Mouse (Mus musculus) kidney, embryonic 14.5 days (tissue): ENCODE data around the gene Tbc1d12. TPM values are rescaled to one million over a fixed set of nuclear protein-coding genes. Genes with fewer than 3 reads are reported as not detected.

Experiments used
- ATAC-seq: fragments of 200-750 bp; cut with Nextera tagmentation; 2 replicates; pipeline ENCODE4 v1.8.0; 2017; ENCODE audit warnings: moderate number of reproducible peaks, mild to moderate bottlenecking, moderate TSS enrichment, moderate library complexity; ENCODE audit not compliant: low FRiP score, low TSS enrichment
- H3K27ac ChIP-seq: fragments of 300-500 bp; sonication (generic); 2 replicates; pipeline ENCODE4 v1.5.1; 2014; ENCODE audit warnings: low read depth, mild to moderate bottlenecking, low read length, moderate library complexity, mixed read lengths
- H3K27me3 ChIP-seq: fragments of 300-500 bp; sonication (generic); 2 replicates; pipeline ENCODE4 v1.6.1; 2014; ENCODE audit warnings: mild to moderate bottlenecking, low read length; ENCODE audit not compliant: control insufficient read depth, insufficient read depth
- H3K36me3 ChIP-seq: fragments of 300-500 bp; sonication (generic); 2 replicates; pipeline ENCODE4 v1.6.1; 2014; ENCODE audit warnings: low read length, mixed read lengths; ENCODE audit not compliant: control insufficient read depth, insufficient read depth
- H3K4me1 ChIP-seq: fragments of 300-500 bp; sonication (generic); 2 replicates; pipeline ENCODE4 v1.6.1; 2014; ENCODE audit warnings: low read length, mixed read lengths; ENCODE audit not compliant: control insufficient read depth, insufficient read depth
- H3K4me2 ChIP-seq: fragments of 300-500 bp; sonication (generic); replicated peaks from 2 replicates; pipeline ENCODE4 v1.6.1; 2014; ENCODE audit warnings: low read depth, mild to moderate bottlenecking, low read length
- H3K4me3 ChIP-seq: fragments of 300-500 bp; sonication (generic); 2 replicates; pipeline ENCODE4 v1.5.1; 2014; ENCODE audit warnings: mild to moderate bottlenecking, low read length
- H3K9ac ChIP-seq: fragments of 300-500 bp; sonication (generic); 2 replicates; pipeline ENCODE4 v1.6.1; 2014; ENCODE audit warnings: low read depth, mild to moderate bottlenecking, low read length, moderate library complexity
- H3K9me3 ChIP-seq: fragments of 300-500 bp; sonication (generic); 2 replicates; pipeline ENCODE4 v1.6.1; 2016; ENCODE audit warnings: low read length; ENCODE audit not compliant: control insufficient read depth
- WGBS: fragments of 180-500 bp; shearing (Covaris S2); extraction: QIAGEN DNeasy Blood & Tissue Kit; methylation state at CpG from one replicate; pipeline ENCODE4 v1.1.7; 2014; 5-methylcytosine and 5-hydroxymethylcytosine counted together
- polyA plus RNA-seq: library from polyadenylated mRNA; unstranded; fragments of >200 nt; fragmentation: Nextera tagmentation; extraction: Ambion mirVana; gene quantifications from 2 replicates; pipeline ENCODE4 v1.2.1, GENCODE M21; 2014

The Tbc1d12 gene
- 2.6 and 3.9 TPM in 2 replicates for polyA plus RNA-seq

DNA sequence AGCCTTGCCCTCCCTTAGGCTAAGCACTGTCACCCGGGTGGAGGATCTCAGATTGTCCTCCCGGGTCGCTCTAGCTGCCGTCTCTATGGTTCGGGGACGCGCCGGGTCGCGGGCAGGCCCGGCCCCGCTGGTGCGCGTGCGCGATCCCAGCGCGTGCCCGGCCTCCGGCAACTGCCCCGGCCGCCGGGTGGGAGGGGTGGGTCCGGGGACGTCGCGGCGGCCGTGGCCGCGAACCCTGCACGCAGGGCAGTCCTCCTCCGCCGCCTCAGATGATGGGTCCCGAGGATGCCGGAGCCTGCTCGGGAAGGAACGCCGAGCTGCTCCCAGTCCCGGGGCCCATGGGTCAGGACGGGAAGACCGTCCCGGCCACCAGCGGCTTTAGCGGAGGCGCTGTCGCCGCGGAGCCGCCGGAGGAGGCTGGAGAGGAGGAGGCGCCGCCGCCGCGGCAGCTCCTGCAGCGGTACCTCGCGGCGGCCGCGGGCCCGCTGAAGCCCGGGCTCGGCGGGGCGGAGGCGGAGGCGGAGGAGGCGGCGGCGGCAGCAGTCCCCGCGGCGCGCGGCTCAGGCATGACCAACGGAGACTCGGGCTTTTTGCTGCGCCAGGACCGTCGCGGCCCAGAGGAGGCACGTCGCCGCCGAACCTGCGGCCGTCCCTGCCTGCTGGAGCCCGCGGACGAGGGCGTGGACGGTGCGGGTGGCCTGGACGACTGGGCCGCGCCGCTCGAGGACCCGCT is at the start of gene Tbc1d12:
Gene Tbc1d12, plus strand, starts transcription at position 142 of the 733 bp plus-strand sequence.
- no peaks in the 10 kb centered on the region for H3K27me3 ChIP-seq
- no peaks in the 10 kb centered on the region for H3K36me3 ChIP-seq
- H3K4me1 ChIP-seq, result no peaks in the 10 kb centered on the region
- H3K9me3 ChIP-seq, result no peaks in the 10 kb centered on the region
- H3K9ac ChIP-seq, result peak within 1 kb of the TSS; percentile 85
- peak; percentile 92 for ATAC-seq
- H3K4me3 ChIP-seq, result peak within 1 kb of the TSS; percentile 87
- H3K27ac ChIP-seq, result peak within 1 kb of the TSS; percentile 86
- H3K4me2 ChIP-seq, result peak within 1 kb of the TSS; percentile 57
- WGBS, result under 1% methylated on average over 73 of the region's 101 CpGs

DNA sequence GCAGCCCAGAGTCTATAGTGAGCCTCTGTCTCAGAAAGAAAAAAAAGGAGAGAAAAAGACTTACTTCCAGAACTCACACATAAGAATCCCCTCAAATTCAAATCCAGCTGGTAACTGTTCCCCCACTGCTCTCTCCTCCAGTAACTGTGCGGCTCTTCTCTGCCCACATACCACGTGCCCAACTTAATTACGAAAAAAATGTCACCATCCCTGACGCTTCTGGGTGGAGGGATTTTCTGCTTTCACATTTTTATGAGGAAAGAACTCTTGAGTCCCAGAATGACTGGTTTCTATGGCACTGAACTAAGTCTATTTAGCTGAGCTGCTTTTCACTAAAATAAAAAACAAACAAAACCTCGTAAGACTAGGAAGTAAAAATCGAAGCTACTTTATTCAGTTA is 48.6 kb upstream of the Tbc1d12 start:
- 92% methylated on average over 6 of the region's 6 CpGs for WGBS
- H3K36me3 ChIP-seq, result peaks cover 43% of the 10 kb centered on the region

DNA sequence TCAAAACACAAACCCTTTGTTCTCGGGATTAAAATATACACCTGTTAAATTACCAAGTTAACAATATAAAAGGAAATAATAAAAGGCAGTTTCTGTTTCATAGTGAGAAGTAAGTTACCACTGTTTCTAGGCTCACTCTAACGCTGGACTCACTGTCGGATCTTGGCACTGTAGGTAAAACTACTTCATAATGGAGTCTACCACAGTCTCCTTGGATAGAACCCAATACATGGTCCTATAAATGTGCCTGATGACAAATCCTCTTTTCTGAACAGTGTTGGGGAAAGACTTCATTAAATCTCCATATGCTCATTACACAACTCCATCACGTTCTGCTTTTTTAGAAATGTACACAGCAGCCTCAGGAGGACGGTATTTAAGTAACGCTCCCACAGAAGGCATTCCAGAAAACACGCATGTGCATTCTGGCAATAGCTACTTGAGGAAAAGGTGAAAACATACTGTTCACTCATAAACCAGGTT is 42.8 kb upstream of the Tbc1d12 start:
- Histone ChIP-seq H3K4me1 (no peaks in the 10 kb centered on the region), H3K4me3 (no peak overlapping the region), H3K27me3 (no peaks in the 10 kb centered on the region), H3K36me3 (peaks cover 87% of the 10 kb centered on the region), H3K27ac (no peak overlapping the region), H3K4me2 (no peak overlapping the region), H3K9me3 (no peaks in the 10 kb centered on the region), H3K9ac (no peak overlapping the region)
- 95% methylated on average over 7 of the region's 7 CpGs for WGBS
- no peak for ATAC-seq

More for the DNA sequence above, 48.6 kb upstream of the Tbc1d12 start:
- no peaks in the 10 kb centered on the region for H3K4me1 ChIP-seq
- no peaks in the 10 kb centered on the region for H3K27me3 ChIP-seq
- H3K4me3 ChIP-seq, result no peak overlapping the region
- H3K9me3 ChIP-seq, result no peaks in the 10 kb centered on the region
- no peak overlapping the region for H3K4me2 ChIP-seq
- ATAC-seq, result no peak
- H3K9ac ChIP-seq, result no peak overlapping the region
- H3K27ac ChIP-seq, result no peak overlapping the region

DNA sequence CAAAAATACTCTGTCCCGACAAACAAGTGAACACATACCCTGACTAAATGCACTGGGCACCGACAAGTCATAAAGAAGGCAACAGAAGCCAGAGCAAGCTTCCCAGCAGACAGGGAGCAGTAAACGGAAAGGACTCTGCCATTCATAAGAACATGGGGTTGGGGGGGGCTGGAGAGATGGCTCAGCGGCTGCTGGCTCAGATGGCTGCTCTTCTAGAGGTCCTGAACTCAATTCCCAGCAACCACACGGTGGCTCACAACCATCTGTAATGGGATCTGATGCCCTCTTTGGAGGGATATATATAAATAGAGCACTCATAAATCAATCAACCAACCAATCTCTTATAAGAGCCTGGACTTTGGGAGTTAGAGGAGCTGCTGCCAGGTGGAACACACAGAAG is 39.8 kb upstream of the Tbc1d12 start:
- Histone ChIP-seq H3K27me3 (no peaks in the 10 kb centered on the region), H3K4me3 (no peak overlapping the region), H3K4me1 (no peaks in the 10 kb centered on the region), H3K27ac (no peak overlapping the region), H3K4me2 (no peak overlapping the region), H3K9ac (no peak overlapping the region), H3K9me3 (no peaks in the 10 kb centered on the region), H3K36me3 (peaks cover 77% of the 10 kb centered on the region)
- no peak for ATAC-seq
- WGBS, result 52% methylated on average over 5 of the region's 5 CpGs

DNA sequence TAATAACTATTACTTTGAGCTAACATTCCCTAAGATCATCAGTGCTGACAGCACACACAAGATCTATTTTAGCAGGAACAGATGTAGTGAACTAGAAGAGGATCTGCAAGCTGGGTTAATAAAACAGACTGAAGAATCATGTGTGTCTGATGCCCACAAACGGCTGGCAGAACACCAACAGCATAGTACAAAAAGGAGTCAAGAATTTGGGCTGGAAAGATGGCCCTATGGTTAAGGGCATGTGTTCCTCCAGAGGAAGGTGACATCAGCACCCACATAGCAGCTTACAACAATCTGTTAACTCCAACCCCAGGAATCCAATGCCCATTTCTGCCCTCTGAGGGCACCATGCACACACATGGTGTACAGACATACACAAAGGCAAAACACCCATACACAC is 38.1 kb upstream of the Tbc1d12 start:
- Histone ChIP-seq H3K4me2 (no peak overlapping the region), H3K36me3 (peaks cover 80% of the 10 kb centered on the region), H3K27ac (no peak overlapping the region), H3K4me3 (no peak overlapping the region), H3K9ac (no peak overlapping the region), H3K4me1 (no peaks in the 10 kb centered on the region), H3K9me3 (no peaks in the 10 kb centered on the region), H3K27me3 (no peaks in the 10 kb centered on the region)
- no peak for ATAC-seq
- 89% methylated on average over 1 of the region's 1 CpGs for WGBS

DNA sequence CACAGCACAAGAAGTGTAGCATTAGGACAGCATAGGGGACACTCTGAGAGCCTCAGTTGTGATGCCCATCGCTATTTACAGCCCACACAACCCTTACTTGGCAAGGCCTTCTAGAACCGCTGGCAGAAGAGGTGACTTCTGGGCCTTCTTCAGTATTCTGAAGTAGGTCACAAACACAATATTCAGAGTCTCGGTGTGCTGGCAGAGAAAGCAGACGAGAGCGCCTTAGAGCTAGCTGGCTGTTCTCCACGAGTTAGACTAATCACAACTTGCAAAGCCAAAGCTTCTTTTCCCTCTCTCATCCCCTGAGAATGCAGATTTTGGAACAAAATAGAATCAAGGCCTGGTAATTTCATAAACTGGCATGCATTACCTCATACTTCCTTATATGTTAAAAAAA is 37.6 kb upstream of the Tbc1d12 start:
- no peak overlapping the region for H3K9ac ChIP-seq
- no peak overlapping the region for H3K27ac ChIP-seq
- H3K36me3 ChIP-seq, result peaks cover 80% of the 10 kb centered on the region
- H3K27me3 ChIP-seq, result no peaks in the 10 kb centered on the region
- H3K4me1 ChIP-seq, result no peaks in the 10 kb centered on the region
- no peak overlapping the region for H3K4me3 ChIP-seq
- H3K9me3 ChIP-seq, result no peaks in the 10 kb centered on the region
- WGBS, result 92% methylated on average over 6 of the region's 6 CpGs
- ATAC-seq, result no peak
- no peak overlapping the region for H3K4me2 ChIP-seq

DNA sequence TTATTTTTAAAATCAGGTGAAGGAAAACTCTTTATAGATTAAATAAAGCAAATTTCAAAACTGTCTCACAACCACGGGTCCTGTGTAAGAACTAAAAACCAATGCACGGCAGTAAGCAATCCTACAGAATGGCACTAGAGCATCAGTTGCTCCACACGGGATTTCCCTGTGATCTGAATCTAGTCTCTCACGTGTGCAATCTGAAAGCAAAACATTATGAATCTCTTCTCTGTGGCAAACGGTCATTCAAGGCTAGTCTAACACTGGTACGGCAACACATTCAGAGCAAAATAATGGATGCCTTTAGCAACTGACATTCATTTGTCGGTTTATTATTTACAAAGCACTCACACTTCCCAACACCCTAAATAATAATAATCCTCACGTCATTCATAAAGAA is 18.2 kb upstream of the Tbc1d12 start:
- H3K4me2 ChIP-seq, result peak overlapping the region; percentile 82
- H3K4me3 ChIP-seq, result peak overlapping the region; percentile 88
- WGBS, result 40% methylated on average over 8 of the region's 8 CpGs
- H3K9ac ChIP-seq, result peak overlapping the region; percentile 79
- ATAC-seq, result no peak
- H3K27me3 ChIP-seq, result no peaks in the 10 kb centered on the region
- H3K9me3 ChIP-seq, result no peaks in the 10 kb centered on the region
- peaks cover 4% of the 10 kb centered on the region; the same call in 1 of the 2 replicates for H3K4me1 ChIP-seq
- H3K36me3 ChIP-seq, result peaks cover 26% of the 10 kb centered on the region; the same call in 1 of the 2 replicates
- H3K27ac ChIP-seq, result no peak overlapping the region

DNA sequence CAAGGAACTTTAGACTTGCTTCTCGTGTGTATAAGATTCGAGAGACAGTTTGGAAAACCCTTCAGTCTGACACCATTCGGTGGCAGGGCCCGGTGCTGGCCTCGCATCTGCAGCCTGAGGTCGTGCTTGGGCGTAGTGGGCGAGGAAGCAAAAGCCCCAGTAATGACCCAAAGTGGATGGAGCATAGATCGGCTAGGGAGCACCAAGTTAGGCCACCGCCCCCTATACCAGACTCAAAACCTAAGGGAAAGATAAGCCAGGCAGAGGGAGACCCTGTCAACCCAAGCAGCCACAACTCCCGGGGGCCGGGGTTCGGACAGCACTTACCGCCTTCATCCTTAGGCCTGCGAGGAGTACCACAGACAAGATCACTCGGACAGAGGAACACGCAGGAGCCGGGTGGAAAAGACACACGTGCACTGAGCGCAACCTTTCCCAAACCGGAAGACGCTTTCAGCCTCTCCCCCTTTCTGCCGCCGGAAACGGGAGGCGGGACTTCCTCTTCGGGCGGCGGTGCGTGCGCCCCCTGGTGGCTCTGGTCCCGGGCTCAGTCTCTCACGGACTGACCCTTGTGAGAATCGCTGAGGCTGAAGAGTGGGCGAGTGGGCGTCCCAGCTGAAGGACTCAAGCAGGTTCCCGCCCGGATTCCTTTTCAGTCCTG is 17.5 kb upstream of the Tbc1d12 start, which contains the start of gene Noc3l:
Gene Noc3l, minus strand, starts transcription at position 472 of the 661 bp plus-strand sequence.
- peak within 1 kb of the TSS; percentile 88 for H3K4me3 ChIP-seq
- H3K36me3 ChIP-seq, result peaks cover 20% of the 10 kb centered on the region; the same call in 1 of the 2 replicates
- H3K9me3 ChIP-seq, result no peaks in the 10 kb centered on the region
- H3K4me1 ChIP-seq, result peaks cover 4% of the 10 kb centered on the region; the same call in 1 of the 2 replicates
- H3K9ac ChIP-seq, result peak within 1 kb of the TSS; percentile 79
- under 1% methylated on average over 33 of the region's 38 CpGs for WGBS
- H3K27ac ChIP-seq, result peak within 1 kb of the TSS; percentile 47; the same call in 1 of the 2 replicates
- ATAC-seq, result peak; percentile 97
- no peaks in the 10 kb centered on the region for H3K27me3 ChIP-seq
- H3K4me2 ChIP-seq, result peak within 1 kb of the TSS; percentile 82

DNA sequence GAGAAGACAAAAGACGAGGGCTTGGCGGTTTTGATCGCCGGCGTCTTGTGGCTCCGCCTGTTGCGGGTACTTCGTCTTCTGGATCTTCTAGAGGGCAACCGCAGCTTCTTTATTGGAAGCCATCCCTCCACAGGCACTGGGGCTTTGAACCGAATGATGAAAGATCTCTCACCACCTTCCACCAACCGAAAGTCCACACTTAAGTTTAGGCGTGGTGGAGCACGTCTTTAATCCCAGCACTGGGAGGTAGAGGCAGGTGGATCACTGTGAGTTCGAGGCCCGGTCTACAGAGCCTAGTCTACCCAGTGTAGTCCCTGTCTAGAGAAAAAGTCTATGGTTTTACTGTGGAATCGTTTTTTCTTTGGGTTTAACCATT is 17.0 kb upstream of the Tbc1d12 start:
- peak overlapping the region; percentile 88 for H3K4me3 ChIP-seq
- H3K27ac ChIP-seq, result peak overlapping the region; percentile 47; the same call in 1 of the 2 replicates
- H3K4me2 ChIP-seq, result peak overlapping the region; percentile 82
- H3K36me3 ChIP-seq, result peaks cover 15% of the 10 kb centered on the region; the same call in 1 of the 2 replicates
- peak overlapping the region; percentile 79 for H3K9ac ChIP-seq
- H3K4me1 ChIP-seq, result peaks cover 4% of the 10 kb centered on the region; the same call in 1 of the 2 replicates
- WGBS, result 19% methylated on average over 16 of the region's 16 CpGs
- H3K27me3 ChIP-seq, result no peaks in the 10 kb centered on the region
- no peaks in the 10 kb centered on the region for H3K9me3 ChIP-seq
- peak; percentile 66 for ATAC-seq
